Mouse (Mus musculus) cerebellum, postnatal 4 days (tissue): ENCODE measurements at regions not wholly inside any gene's neighbourhood (a gene's known extent, or its start where the extent isn't known, plus 50 kb on each side); places are given as distances from the start of the nearest gene placed in this dataset.

Experiments used
- DNase-seq, 2 experiments: peaks; one replicate each; pipeline ENCODE4 v3.0.0; 2022; ENCODE audit warnings: low spot score in 2 of 2, mixed read lengths in 1 of 2

DNA sequence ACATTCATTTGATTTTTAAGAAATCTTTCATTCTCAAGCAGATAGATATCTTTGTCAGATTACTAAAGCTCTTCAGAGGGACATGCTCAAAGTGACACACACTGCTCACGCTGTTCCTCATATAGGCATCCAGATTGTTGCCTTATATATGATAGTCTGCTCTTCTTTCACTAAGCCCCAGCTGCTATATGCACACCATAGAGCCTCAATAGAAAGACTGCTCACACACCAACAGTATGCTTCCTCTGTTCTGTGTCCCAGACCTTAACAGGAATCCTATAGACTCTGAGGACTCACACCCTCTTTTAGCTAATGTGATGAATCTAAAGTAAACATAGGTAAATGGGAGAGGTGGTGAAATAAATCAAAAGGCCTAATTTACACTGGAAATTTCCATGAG, 561.8 kb downstream of the Smarca1 start:
- DNase-seq = no peak

DNA sequence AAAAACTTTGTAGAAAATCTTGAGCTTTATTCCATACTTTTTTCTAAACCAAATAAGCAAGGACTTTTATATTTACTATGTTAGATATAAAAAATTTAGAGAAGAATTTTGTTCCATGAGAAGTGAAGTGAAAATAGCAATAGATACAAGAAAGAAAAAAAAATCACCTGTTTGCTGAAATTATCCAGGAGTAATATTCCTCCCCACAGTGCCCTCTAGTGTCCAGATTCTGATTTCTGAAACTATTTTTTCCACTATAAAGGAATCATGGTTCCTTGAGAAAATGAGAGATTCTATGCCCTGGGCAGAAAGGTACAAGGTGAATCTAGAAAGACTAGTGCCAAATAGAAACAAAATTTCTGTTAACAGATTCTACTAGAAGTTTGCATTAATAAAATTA, 564.0 kb downstream of the Smarca1 start:
- no peak for DNase-seq

DNA sequence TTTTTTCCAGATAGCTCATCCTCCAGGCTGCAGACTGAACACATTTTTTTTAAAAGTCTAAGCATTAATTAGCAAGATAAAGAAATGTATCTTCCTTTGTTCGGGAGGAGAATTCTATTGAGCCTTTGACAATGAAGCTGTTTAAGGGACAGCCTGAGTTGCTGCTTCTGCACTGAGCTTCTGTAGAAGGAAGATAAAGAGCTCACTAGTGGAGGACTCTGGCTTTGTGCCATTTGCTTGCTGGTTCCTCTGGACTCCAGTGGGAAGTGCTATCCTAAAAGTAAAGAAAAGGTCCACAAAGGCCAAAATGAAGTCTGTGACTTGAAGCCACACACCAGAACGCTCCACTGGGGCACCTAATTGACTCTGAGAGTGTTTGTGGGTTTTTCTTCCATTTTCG, 577.0 kb downstream of the Smarca1 start:
- no peak for DNase-seq

DNA sequence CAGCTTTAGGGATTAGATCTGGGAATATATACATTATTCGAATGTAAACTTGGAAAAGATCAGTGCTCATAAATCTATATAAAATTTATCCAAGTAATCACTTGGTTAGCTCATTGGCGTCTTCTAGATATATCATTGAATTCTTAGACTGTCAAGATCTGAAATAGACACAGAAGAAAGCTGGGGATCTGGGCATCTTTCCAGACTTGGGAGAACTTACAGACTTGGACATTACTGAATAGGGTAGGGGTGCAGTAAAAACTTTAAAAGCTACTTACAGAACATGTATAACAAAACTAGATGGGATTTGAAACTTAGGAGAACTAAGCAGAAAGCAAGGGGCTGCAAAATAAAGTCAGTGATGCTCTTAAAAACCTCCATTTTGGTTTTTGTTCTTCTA, 585.6 kb downstream of the Smarca1 start:
- DNase-seq = no peak

DNA sequence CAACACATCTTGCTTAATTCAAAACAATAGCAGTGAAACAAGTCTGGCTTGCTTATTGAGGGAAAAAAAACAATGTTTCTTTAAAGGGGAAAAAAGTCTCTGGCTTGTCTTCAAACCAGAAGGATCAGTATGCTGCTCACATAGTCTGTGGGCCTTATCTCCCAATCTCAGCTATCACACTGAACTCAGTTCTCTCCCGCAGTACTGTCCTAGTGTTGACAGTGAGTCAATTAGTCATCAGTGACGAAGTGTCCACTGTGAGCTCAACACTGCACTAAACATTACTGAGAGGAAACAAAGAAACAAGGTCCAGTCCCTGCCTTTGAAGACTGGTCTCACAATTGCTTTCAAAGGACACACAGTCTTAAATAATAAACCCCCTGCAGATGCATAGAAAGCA, 589.2 kb downstream of the Smarca1 start:
- no peak for DNase-seq

DNA sequence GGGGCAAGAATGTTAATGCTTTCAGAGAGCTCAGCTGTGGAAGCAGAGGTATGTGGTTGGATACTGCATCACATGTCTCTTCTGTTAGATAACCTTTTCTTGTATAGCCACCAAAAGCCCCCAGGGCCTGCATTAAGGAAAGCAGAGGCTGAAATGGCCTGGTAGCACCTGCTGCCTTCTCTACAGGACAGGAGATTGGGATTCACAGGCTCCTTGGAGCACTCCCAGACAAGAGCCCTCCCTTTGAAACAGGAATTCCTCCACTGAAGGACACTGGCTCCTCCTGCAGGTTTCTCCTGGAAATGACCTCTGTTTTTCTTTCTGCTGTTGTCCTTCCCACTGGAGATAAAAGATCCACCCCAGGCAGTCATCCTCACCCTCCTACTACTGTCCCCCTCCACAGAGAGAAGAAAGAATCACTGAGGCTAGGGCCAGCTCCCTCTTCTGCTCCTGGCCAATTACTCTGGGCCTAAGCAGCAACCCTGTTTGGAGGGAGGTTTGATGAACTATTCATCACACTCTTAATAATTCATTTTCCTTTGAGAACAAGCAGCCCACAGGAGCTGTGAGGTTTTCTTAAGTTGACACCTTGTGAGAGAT, 600.1 kb downstream of the Smarca1 start:
- DNase-seq = peak in 1 of 2 experiments; percentile 26
